Mouse (Mus musculus) liver, embryonic 15.5 days (tissue): ENCODE data around the gene Mybbp1a. TPM values are rescaled to one million over a fixed set of nuclear protein-coding genes. Genes with fewer than 3 reads are reported as not detected.

Experiments used
- ATAC-seq: fragments of 200-750 bp; cut with Nextera tagmentation; 2 replicates; pipeline ENCODE4 v1.8.0; 2017; ENCODE audit warnings: moderate number of reproducible peaks, mild to moderate bottlenecking, moderate library complexity; ENCODE audit not compliant: insufficient read depth
- H3K27ac ChIP-seq: fragments of 300-500 bp; sonication (generic); replicated peaks from 2 replicates; pipeline ENCODE4 v1.5.1; 2015; ENCODE audit warnings: mild to moderate bottlenecking, inconsistent platforms
- H3K27me3 ChIP-seq: fragments of 300-500 bp; sonication (generic); 2 replicates; pipeline ENCODE4 v1.6.1; 2015; ENCODE audit warnings: mild to moderate bottlenecking, inconsistent platforms
- H3K36me3 ChIP-seq: fragments of 300-500 bp; sonication (generic); replicated peaks from 2 replicates; pipeline ENCODE4 v1.6.1; 2015; ENCODE audit warnings: moderate library complexity, mild to moderate bottlenecking, inconsistent platforms
- H3K4me1 ChIP-seq: fragments of 300-500 bp; sonication (generic); replicated peaks from 2 replicates; pipeline ENCODE4 v1.6.1; 2015; ENCODE audit warnings: inconsistent platforms
- H3K4me2 ChIP-seq: fragments of 300-500 bp; sonication (generic); 2 replicates; pipeline ENCODE4 v1.6.1; 2015; ENCODE audit warnings: moderate library complexity, mild to moderate bottlenecking, inconsistent platforms
- H3K4me3 ChIP-seq: fragments of 300-500 bp; sonication (generic); replicated peaks from 2 replicates; pipeline ENCODE4 v1.5.1; 2015; ENCODE audit warnings: mild to moderate bottlenecking, inconsistent platforms
- H3K9ac ChIP-seq: fragments of 300-500 bp; sonication (generic); 2 replicates; pipeline ENCODE4 v1.6.1; 2015; ENCODE audit warnings: moderate library complexity, mild to moderate bottlenecking, inconsistent platforms
- H3K9me3 ChIP-seq: fragments of 300-500 bp; sonication (generic); replicated peaks from 2 replicates; pipeline ENCODE4 v1.6.1; 2016; ENCODE audit warnings: inconsistent platforms
- WGBS: fragments of 180-500 bp; shearing (Covaris S2); methylation state at CpG from one replicate; pipeline ENCODE4 v1.1.7; 2015; ENCODE audit warnings: mixed read lengths; ENCODE audit not compliant: insufficient replicate concordance; 5-methylcytosine and 5-hydroxymethylcytosine counted together
- polyA plus RNA-seq: library from polyadenylated mRNA; unstranded; fragments of >200 nt; fragmentation: Nextera tagmentation; extraction: Ambion mirVana; gene quantifications from 2 replicates; pipeline ENCODE4 v1.2.1, GENCODE M21; 2015

Mybbp1a gene
- polyA plus RNA-seq, 1 experiment from 2014 or later: 66.0 TPM

DNA sequence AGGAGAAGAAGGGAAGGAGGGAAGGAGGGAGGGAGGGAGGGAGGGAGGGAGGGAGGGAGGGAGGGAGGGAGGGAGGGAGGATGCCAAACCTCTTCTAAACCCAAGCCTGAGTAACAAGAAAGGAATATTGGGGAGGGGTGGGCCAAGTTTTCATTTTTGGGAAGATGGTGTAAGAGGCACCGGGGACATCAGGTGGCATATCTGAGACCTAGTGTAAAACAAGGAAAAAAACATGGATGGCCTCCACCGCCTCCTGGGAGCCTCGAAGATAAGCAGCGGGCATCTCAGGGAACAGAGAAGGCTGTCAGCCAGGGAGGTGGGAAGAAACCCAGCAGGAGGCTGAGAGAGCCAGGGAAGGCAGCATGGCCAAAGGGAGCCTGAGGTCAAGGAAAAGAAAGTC is 35.6 kb upstream of the Mybbp1a start:
- Histone ChIP-seq H3K4me1 (peaks cover 19% of the 10 kb centered on the region), H3K27me3 (peaks cover 33% of the 10 kb centered on the region), H3K4me3 (no peak overlapping the region), H3K27ac (no peak overlapping the region), H3K36me3 (no peaks in the 10 kb centered on the region), H3K9me3 (no peaks in the 10 kb centered on the region), H3K4me2 (no peak overlapping the region), H3K9ac (no peak overlapping the region)
- 62% methylated on average over 4 of the region's 4 CpGs for WGBS
- no peak for ATAC-seq

- 62% methylated on average over 8 of the region's 8 CpGs for WGBS
- Histone ChIP-seq H3K9ac (no peak overlapping the region), H3K27me3 (peaks cover 40% of the 10 kb centered on the region), H3K4me1 (peaks cover 26% of the 10 kb centered on the region), H3K4me2 (no peak overlapping the region), H3K27ac (no peak overlapping the region), H3K4me3 (no peak overlapping the region), H3K36me3 (no peaks in the 10 kb centered on the region), H3K9me3 (no peaks in the 10 kb centered on the region)
- no peak for ATAC-seq
Observed at GRCm38 (mm10) chr11:72406079-72406675, 35.0 kb upstream of the Mybbp1a start.

DNA sequence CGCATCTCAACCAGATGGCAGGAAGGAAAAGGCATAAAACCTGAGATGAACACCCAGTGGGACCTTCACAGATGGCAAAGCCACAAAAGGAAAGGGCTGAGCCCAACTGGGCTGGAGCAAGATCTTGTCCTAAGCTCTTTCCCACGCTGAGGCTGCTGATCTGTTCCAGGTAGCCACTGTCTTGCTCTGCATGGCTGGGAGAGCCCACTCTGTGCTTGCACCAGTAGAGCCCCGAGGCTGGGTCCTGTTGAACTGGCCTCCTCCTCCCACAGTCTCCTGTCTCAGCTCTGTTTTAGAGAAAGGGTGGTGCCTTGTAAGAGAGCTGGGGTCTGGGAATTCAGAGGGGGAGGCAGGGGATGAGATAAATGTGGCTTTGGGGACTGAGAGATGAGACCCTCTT is 34.1 kb upstream of the Mybbp1a start:
- Histone ChIP-seq H3K9me3 (no peaks in the 10 kb centered on the region), H3K4me1 (peaks cover 34% of the 10 kb centered on the region), H3K9ac (no peak overlapping the region), H3K36me3 (no peaks in the 10 kb centered on the region), H3K4me3 (no peak overlapping the region), H3K27ac (no peak overlapping the region), H3K27me3 (peaks cover 49% of the 10 kb centered on the region), H3K4me2 (no peak overlapping the region)
- ATAC-seq: no peak
- 9% methylated on average over 3 of the region's 3 CpGs for WGBS

DNA sequence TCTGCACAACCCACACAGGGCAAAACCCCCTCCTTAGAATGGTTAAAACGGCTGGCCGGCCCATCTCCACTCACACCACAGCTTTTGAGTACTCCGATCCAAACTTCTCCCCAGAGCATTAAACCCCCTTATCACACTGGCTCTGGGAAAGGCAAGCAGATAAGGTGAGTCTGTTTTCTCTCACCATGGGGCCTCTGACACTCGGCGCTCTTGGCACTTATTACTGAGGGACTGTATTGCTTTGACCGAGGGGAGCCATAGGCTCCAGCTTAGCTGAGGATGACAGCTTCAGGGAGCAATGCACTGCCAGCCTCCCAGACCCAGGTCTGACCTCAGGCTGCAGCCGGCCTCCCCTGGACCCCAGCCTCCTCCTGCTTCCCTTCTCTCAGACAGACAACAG is 33.6 kb upstream of the Mybbp1a start:
- no peaks in the 10 kb centered on the region for H3K36me3 ChIP-seq
- WGBS: 10% methylated on average over 7 of the region's 7 CpGs
- H3K27me3 ChIP-seq: peaks cover 54% of the 10 kb centered on the region
- H3K27ac ChIP-seq: no peak overlapping the region
- no peaks in the 10 kb centered on the region for H3K9me3 ChIP-seq
- no peak for ATAC-seq
- peaks cover 34% of the 10 kb centered on the region for H3K4me1 ChIP-seq
- H3K4me3 ChIP-seq: no peak overlapping the region
- H3K4me2 ChIP-seq: 0 out of 2 replicates have a peak overlapping the region, but pooled peaks have one; percentile 27
- H3K9ac ChIP-seq: no peak overlapping the region

- Histone ChIP-seq H3K27ac (no peak overlapping the region), H3K9ac (no peak overlapping the region), H3K4me3 (no peak overlapping the region)
Observed at GRCm38 (mm10) chr11:72408451-72409170, 32.5 kb upstream of the Mybbp1a start.

DNA sequence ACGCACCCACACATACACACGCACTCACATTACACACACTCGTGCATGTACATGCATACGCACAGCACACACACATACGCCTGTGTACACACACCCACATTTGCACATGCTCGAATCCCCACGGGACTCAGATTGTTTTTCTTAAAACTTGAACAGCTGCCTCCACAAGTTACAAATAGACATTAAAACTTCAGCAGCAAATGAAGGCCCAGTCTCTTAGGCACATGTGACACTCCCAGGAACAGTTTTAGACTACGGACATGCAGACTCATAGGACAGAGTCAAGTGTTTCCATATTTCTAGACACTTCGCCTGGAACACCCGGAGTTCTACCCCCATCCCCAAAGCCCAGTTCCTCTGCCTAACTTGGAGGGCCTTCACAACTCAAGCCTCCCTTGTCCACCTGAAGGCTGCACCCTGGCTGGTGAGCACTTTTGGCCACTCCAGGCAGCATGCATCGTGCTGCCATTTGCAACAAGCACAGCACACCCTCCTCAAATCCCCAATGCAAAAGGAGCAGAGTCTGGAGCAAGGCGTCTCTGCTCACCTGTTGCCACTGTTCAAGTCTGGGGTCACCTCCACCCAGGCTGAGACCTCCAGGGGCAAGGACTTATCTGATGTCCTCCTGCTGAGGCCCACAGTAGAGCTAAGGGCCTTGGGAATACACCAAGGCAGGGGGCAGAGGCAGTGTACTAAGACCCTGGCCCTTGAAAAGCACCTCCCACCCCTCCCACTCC is 31.3 kb upstream of the Mybbp1a start:
- Histone ChIP-seq H3K9me3 (no peaks in the 10 kb centered on the region), H3K4me1 (peaks cover 39% of the 10 kb centered on the region), H3K4me3 (no peak overlapping the region; the same call in 1 of the 2 replicates), H3K27ac (no peak overlapping the region), H3K4me2 (peak overlapping the region; percentile 94), H3K9ac (no peak overlapping the region), H3K36me3 (no peaks in the 10 kb centered on the region), H3K27me3 (peaks cover 68% of the 10 kb centered on the region)
- ATAC-seq: no peak
- 71% methylated on average over 12 of the region's 12 CpGs for WGBS

More at GRCm38 (mm10) chr11:72408451-72409170, 32.5 kb upstream of the Mybbp1a start:
- Histone ChIP-seq H3K4me1 (peaks cover 34% of the 10 kb centered on the region), H3K27me3 (peaks cover 63% of the 10 kb centered on the region), H3K4me2 (no peak overlapping the region), H3K36me3 (no peaks in the 10 kb centered on the region), H3K9me3 (no peaks in the 10 kb centered on the region)
- no peak for ATAC-seq
- WGBS: 65% methylated on average over 9 of the region's 9 CpGs

- H3K4me3 ChIP-seq: peak overlapping the region; percentile 60
- peaks cover 47% of the 10 kb centered on the region for H3K4me1 ChIP-seq
- H3K27me3 ChIP-seq: peaks cover 68% of the 10 kb centered on the region
- 0 out of 2 replicates have a peak, but pooled peaks have one; percentile 17 for ATAC-seq
- peak overlapping the region; percentile 94 for H3K4me2 ChIP-seq
- H3K9me3 ChIP-seq: no peaks in the 10 kb centered on the region
- H3K9ac ChIP-seq: no peak overlapping the region; the same call in 1 of the 2 replicates
- WGBS: 4% methylated on average over 25 of the region's 25 CpGs
- H3K36me3 ChIP-seq: no peaks in the 10 kb centered on the region
- H3K27ac ChIP-seq: no peak overlapping the region
Observed at GRCm38 (mm10) chr11:72410521-72411092, 30.5 kb upstream of the Mybbp1a start.

DNA sequence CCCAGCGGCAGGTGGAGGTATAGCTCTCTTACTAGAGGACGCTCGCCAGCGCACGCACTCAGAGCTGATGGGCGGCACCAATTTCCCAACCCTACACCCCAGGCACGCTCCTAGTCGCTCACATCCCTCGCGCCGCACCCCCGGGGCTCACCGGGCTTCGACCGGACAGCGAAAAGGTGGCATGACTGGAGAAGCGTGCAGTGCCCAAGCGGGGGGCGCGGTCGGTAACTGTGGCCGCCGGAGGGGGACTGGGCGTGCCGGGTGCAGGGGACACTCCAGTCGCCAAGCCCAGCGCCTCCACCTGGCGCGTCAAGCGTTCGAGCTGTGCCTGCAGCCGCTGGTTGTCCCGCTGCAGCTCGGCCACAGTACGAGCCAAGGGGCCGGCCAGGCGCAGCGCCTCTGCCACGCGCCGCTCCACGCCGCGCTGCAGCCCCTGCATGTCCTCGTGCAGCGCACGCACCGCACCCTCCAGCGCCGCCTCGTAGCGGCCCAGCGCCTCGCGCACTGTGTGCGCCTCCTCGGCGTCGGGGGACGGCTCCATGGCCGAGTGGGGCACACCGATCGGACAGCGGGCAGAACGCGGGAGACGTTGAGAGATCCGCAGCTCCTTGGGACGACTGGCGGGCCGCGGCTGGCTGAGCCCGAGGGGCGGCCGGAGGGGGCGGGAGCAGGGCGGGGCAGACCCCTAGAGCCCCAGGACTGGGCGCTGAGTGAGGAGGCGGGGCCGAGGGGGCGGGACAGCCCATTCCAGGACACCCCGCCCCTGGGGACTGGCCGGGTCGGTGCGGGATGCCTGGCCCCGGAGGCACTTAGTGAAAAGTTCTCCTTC is 29.8 kb upstream of the Mybbp1a start, which contains the start of gene Smtnl2:
Gene Smtnl2 (minus strand): TSS at position 621 of the 829 bp plus-strand sequence.
- H3K36me3 ChIP-seq: no peaks in the 10 kb centered on the region
- no peak within 1 kb of the TSS for H3K27ac ChIP-seq
- peaks cover 54% of the 10 kb centered on the region for H3K4me1 ChIP-seq
- H3K27me3 ChIP-seq: peaks cover 64% of the 10 kb centered on the region
- peak within 1 kb of the TSS; percentile 47 for H3K9ac ChIP-seq
- H3K9me3 ChIP-seq: no peaks in the 10 kb centered on the region
- peak within 1 kb of the TSS; percentile 60 for H3K4me3 ChIP-seq
- peak within 1 kb of the TSS; percentile 94 for H3K4me2 ChIP-seq
- peak; percentile 79 for ATAC-seq
- WGBS: under 1% methylated on average over 86 of the region's 86 CpGs

DNA sequence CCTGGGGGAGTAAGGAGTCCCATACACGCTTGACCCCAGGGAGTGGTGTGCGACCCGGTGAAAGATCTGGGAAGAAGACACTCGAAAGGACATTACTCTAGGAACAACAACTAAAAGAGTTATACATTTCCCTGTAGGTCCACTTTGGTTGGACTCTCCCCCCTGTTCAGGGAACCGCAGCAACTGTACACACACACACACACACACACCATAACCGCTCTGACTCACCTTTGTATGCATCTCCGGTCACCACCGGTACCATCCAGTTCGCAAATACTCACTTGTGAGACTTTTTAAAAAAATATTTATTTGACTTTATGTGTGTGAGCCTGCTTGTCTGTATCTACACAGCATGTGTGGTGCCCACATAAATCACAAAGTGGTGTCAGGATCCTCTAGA is 29.2 kb upstream of the Mybbp1a start:
- H3K4me1 ChIP-seq: peaks cover 58% of the 10 kb centered on the region
- H3K27me3 ChIP-seq: peaks cover 63% of the 10 kb centered on the region
- no peak overlapping the region for H3K27ac ChIP-seq
- no peak overlapping the region for H3K9ac ChIP-seq
- no peak for ATAC-seq
- peak overlapping the region; percentile 94 for H3K4me2 ChIP-seq
- 34% methylated on average over 9 of the region's 9 CpGs for WGBS
- H3K9me3 ChIP-seq: no peaks in the 10 kb centered on the region
- H3K4me3 ChIP-seq: peak overlapping the region; percentile 60
- no peaks in the 10 kb centered on the region for H3K36me3 ChIP-seq

DNA sequence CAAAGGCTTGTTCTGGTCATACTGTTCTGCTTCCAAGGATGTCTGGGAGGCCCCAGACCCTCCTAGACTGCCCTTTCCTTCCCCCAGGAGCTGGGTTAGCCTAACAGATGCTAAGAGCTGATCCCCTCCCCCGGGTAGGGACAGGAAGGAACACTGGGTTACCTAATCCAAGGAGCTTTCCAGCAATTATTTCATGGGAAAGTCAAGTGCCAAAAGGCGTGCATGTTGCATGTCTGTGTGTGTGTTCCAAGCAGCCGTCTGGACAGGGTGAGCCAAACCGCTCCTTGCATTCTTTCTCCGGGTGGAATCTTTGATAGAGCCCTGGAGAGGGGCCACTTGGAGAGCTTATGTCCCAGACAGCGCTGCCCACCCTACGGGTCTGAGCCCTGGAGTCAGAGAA is 28.1 kb upstream of the Mybbp1a start:
- no peak for ATAC-seq
- Histone ChIP-seq H3K4me3 (no peak overlapping the region), H3K27me3 (peaks cover 63% of the 10 kb centered on the region), H3K27ac (no peak overlapping the region), H3K9me3 (no peaks in the 10 kb centered on the region), H3K4me2 (no peak overlapping the region), H3K4me1 (peaks cover 47% of the 10 kb centered on the region), H3K36me3 (no peaks in the 10 kb centered on the region), H3K9ac (no peak overlapping the region)
- WGBS: 67% methylated on average over 7 of the region's 7 CpGs
